Mouse (Mus musculus): Measurements from ENCODE around the gene Rcan2.
A peak's percentile ranks its signal among the peaks of the same experiment; 100 is the strongest.

The Rcan2 gene

GRCm38 (mm10) chr17:43917143-43917542 is 116.0 kb downstream of the Rcan2 start:
- no peak for DNase-seq (ENCODE audit: low spot score)

DNA sequence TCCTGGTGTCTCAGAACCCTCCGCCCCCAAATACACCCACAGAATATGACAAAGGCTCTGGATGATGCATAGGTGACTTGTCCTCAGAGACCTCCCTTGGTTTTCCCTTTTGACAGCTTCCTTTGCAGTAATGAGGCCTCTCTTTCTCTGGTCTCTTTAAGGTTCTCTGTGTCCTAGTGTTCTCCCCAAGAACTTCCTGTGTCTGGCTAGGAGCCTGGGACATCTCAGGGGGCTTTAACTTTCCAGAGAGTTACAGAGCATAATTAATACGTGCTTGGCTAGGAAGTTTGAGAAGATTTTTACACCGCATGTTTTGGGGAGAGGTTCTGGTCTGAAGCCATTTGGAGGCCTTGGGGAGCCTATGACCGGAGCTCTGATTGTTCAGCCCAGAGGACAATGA is 128.7 kb downstream of the Rcan2 start:
- no peak for DNase-seq (ENCODE audit: low spot score)

- no peak for DNase-seq (ENCODE audit: low spot score)
Observed at GRCm38 (mm10) chr17:43931731-43932130, 130.6 kb downstream of the Rcan2 start.

DNA sequence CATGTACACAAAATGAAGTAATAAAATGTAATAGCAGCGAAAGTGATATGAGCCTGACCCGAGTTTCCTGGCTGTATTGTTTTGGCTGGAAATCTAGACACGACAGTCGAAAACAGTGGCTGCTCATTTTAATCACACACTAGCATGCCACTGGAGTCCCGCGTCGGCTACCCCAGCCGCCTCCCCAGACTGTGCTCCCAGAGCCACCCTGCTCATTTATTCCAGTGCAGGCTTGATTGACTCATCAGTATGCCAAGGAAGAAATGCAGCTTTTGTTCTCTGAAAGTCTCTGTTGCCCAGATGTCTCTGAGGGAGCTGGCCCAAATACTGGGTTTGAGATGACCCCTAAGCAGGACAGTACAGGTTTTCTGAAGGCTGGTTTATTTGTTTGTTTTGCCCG is 132.9 kb downstream of the Rcan2 start:
- DNase-seq (ENCODE audit: low spot score) = no peak

DNA sequence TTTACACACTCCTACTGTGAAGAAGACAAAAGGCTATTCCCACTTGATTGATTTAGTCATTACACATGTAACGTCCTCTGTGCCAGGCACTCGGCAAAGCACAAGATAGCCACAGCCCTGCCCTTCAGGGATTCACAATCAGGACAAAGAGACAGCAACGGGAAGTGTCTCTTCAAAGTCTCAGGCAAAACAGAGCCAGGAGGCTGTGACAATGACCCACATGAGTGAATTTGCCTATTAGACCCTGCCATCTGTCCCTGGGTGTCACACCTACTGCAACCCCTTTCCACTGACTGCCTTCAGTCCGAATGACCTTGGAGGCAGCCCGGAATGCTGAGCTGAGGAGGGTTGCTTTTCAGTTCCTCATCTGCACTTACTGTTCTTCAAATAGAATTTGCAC is 151.1 kb downstream of the Rcan2 start:
- DNase-seq (ENCODE audit: low spot score) = no peak

GRCm38 (mm10) chr17:43952661-43953534 is 151.7 kb downstream of the Rcan2 start:
- peak; percentile 38 for DNase-seq (ENCODE audit: low spot score)

DNA sequence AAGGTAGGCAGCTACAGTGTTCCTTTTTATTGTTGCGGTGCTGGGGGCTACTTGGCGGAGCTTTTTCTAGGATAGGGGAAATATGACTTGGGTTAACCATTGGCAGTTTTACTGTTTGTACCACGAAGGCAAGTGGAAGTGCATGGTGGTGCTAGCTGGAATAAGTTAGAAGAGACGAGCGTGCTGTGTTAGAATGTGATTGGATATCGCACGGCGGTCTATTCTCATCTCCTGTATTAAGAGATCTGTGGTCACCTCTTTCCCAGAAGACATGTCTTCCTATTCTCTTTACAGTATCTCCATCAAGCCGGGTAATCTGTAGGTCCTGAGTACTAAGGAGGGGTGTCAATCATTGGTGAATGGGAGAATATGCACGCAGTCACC is 152.4 kb downstream of the Rcan2 start:
- DNase-seq (ENCODE audit: low spot score) = no peak

- no peak for DNase-seq (ENCODE audit: low spot score)
Observed at GRCm38 (mm10) chr17:43959797-43960196, 158.6 kb downstream of the Rcan2 start.

- no peak for DNase-seq (ENCODE audit: low spot score)
Observed at GRCm38 (mm10) chr17:43969943-43970342, 168.8 kb downstream of the Rcan2 start.

DNA sequence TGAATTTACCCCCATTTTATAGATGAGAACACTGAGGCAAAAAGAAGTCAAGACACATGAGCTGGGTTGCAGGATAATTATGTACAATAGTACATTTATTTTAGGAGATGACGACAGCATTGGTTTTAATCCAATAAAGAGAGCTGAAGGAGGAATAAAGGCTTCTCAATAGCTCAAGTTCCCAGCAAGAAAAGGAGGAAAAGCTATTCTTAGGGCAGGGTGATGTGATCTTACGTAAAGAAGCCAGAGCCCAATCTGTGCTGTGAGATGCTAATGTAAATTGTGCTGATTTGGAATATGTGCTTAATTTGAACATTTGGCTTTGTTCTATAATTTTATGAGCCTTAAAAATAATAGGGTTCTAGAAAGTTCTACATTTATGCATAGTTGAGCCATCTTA is 176.4 kb downstream of the Rcan2 start:
- no peak for DNase-seq (ENCODE audit: low spot score)

GRCm38 (mm10) chr17:43979925-43980324 is 178.8 kb downstream of the Rcan2 start:
- DNase-seq (ENCODE audit: low spot score) = no peak

- no peak for DNase-seq (ENCODE audit: low spot score)
Observed at GRCm38 (mm10) chr17:43982505-43982904, 181.4 kb downstream of the Rcan2 start.

- DNase-seq (ENCODE audit: low spot score) = no peak
Observed at GRCm38 (mm10) chr17:43989334-43989945, 188.3 kb downstream of the Rcan2 start.

DNA sequence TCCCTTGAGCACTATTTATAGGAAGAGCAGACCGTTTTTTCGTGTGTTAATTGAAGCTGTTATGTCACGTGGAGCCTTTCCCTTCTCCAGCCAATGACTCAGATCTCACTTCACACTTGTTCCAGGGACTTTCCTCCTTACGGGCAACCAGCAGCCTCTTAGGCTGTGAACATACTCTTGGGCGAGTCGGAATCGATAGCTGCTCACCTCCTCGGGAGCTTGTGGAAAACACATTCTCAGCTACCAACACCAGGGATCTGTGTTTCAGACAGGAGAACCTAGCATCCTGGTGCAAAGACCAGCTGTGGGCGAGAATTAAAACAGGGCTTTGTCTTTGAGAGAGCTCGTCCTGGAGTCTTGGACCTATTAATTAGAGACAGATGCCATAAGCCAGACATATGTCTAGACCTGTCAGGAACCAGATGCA is 189.8 kb downstream of the Rcan2 start:
- DNase-seq (ENCODE audit: low spot score) = no peak

GRCm38 (mm10) chr17:43994080-43994479 is 192.9 kb downstream of the Rcan2 start:
- no peak for DNase-seq (ENCODE audit: low spot score)

- no peak for DNase-seq (ENCODE audit: low spot score)
Observed at GRCm38 (mm10) chr17:43997514-43997913, 196.4 kb downstream of the Rcan2 start.

GRCm38 (mm10) chr17:43998095-43998494 is 196.9 kb downstream of the Rcan2 start:
- DNase-seq (ENCODE audit: low spot score) = no peak

- DNase-seq (ENCODE audit: low spot score) = no peak
Observed at GRCm38 (mm10) chr17:44004401-44004800, 203.2 kb downstream of the Rcan2 start.

- DNase-seq (ENCODE audit: low spot score) = no peak
Observed at GRCm38 (mm10) chr17:44007411-44007810, 206.3 kb downstream of the Rcan2 start.

- no peak for DNase-seq (ENCODE audit: low spot score)
Observed at GRCm38 (mm10) chr17:44011917-44012316, 210.8 kb downstream of the Rcan2 start.

GRCm38 (mm10) chr17:44013756-44014510 is 212.8 kb downstream of the Rcan2 start:
- no peak for DNase-seq (ENCODE audit: low spot score)

DNA sequence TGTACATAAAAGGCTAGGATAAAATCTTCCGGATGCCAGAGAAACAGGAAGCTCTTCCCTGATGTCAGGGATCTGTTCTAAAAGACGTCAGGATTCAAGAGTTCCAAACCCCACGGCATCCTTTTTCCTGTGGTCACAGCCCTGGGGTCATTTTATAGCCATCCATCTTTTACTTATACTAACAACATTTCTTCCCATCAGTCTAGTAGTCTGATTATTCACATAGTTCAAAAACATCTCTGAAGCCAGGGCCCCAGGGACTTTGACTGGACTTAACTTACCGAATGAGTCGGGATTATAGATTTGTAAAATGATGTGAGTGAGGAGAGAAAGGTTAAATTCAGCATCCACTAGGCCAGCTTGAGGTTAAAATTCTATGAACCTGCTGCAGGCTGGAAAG is 215.2 kb downstream of the Rcan2 start:
- no peak for DNase-seq (ENCODE audit: low spot score)

- no peak for DNase-seq (ENCODE audit: low spot score)
Observed at GRCm38 (mm10) chr17:44020707-44021220, 219.6 kb downstream of the Rcan2 start.

All from layer of hippocampus, adult 11-12 months (tissue).